Mouse (Mus musculus) stomach, embryonic 14.5 days (tissue): ENCODE results near the gene Cyp2d34. TPM values are rescaled to one million over a fixed set of nuclear protein-coding genes. Genes with fewer than 3 reads are reported as not detected.

Experiments used
- microRNA-seq: library from miRNA; unstranded; fragments of <30 nt; microRNA quantifications from one replicate; pipeline ENCODE4, GENCODE M21; 2016
- polyA plus RNA-seq: library from polyadenylated mRNA; unstranded; fragments of >200 nt; fragmentation: Nextera tagmentation; extraction: Ambion mirVana; gene quantifications from 2 replicates; pipeline ENCODE4 v1.2.1, GENCODE M21; 2014

Cyp2d34 gene
- polyA plus RNA-seq, 1 experiment from 2014 or later: not detected

Small RNA genes lying within 50 kb of the gene (microRNA-seq; reads per million reads assigned to microRNA genes)
- gene Gm27463 (not detected), gene Gm27742 (not detected)

Other genes starting within 250 kb of the Cyp2d34 start
- gene Cyp2d22, start 240.7 kb downstream of the Cyp2d34 start, polyA plus RNA-seq: 5.9 and 10.4 TPM in 2 replicates
- not detected in 2 replicates for gene Cyp2d11, start 226.9 kb downstream of the Cyp2d34 start, polyA plus RNA-seq
- not detected in 2 replicates for gene Cyp2d10, start 213.8 kb downstream of the Cyp2d34 start, polyA plus RNA-seq
- not detected in 2 replicates for gene Cyp2d9, start 187.5 kb downstream of the Cyp2d34 start, polyA plus RNA-seq
- gene Cyp2d12, start 65.9 kb downstream of the Cyp2d34 start, polyA plus RNA-seq: not detected in 2 replicates
- not detected in 2 replicates for gene Cyp2d40, start 143.2 kb upstream of the Cyp2d34 start, polyA plus RNA-seq
- 10.7 and 12.1 TPM in 2 replicates for gene Cyp2d26, start 173.3 kb upstream of the Cyp2d34 start, polyA plus RNA-seq